Mouse (Mus musculus) hindbrain, embryonic 15.5 days (tissue): Measurements from ENCODE around the gene Zdhhc11. TPM values are rescaled to one million over a fixed set of nuclear protein-coding genes. Genes with fewer than 3 reads are reported as not detected.

Source experiments
- ATAC-seq: fragments of 200-750 bp; cut with Nextera tagmentation; 2 replicates; pipeline ENCODE4 v1.8.0; 2017; ENCODE audit warnings: low read depth, moderate number of reproducible peaks, moderate TSS enrichment; ENCODE audit not compliant: low FRiP score
- H3K27ac ChIP-seq: fragments of 300-500 bp; sonication (generic); replicated peaks from 2 replicates; pipeline ENCODE4 v1.5.1; 2015; ENCODE audit warnings: mild to moderate bottlenecking, inconsistent platforms
- H3K27me3 ChIP-seq: fragments of 300-500 bp; sonication (generic); 2 replicates; pipeline ENCODE4 v1.6.1; 2015; ENCODE audit warnings: control low read depth, inconsistent platforms
- H3K36me3 ChIP-seq: fragments of 300-500 bp; sonication (generic); 2 replicates; pipeline ENCODE4 v1.6.1; 2015; ENCODE audit warnings: control low read depth, inconsistent platforms
- H3K4me1 ChIP-seq: fragments of 300-500 bp; sonication (generic); replicated peaks from 2 replicates; pipeline ENCODE4 v1.6.1; 2015; ENCODE audit warnings: control low read depth, inconsistent platforms
- H3K4me2 ChIP-seq: fragments of 300-500 bp; sonication (generic); 2 replicates; pipeline ENCODE4 v1.6.1; 2015; ENCODE audit warnings: moderate library complexity, mild to moderate bottlenecking, inconsistent platforms
- H3K4me3 ChIP-seq: fragments of 300-500 bp; sonication (generic); 2 replicates; pipeline ENCODE4 v1.5.1; 2015; ENCODE audit warnings: mild to moderate bottlenecking, inconsistent platforms
- H3K9ac ChIP-seq: fragments of 300-500 bp; sonication (generic); 2 replicates; pipeline ENCODE4 v1.6.1; 2015; ENCODE audit warnings: inconsistent platforms
- H3K9me3 ChIP-seq: fragments of 300-500 bp; sonication (generic); 2 replicates; pipeline ENCODE4 v1.6.1; 2016; ENCODE audit warnings: control low read depth, inconsistent platforms
- WGBS: fragments of 180-500 bp; shearing (Covaris S2); methylation state at CpG from one replicate; pipeline ENCODE4 v1.1.7; 2015; 5-methylcytosine and 5-hydroxymethylcytosine counted together
- microRNA-seq: library from miRNA; unstranded; fragments of <30 nt; microRNA quantifications from one replicate; pipeline ENCODE4, GENCODE M21; 2016
- polyA plus RNA-seq: library from polyadenylated mRNA; unstranded; fragments of >200 nt; fragmentation: Nextera tagmentation; extraction: Ambion mirVana; gene quantifications from 2 replicates; pipeline ENCODE4 v1.2.1, GENCODE M21; 2015

The Zdhhc11 gene
- polyA plus RNA-seq, 1 experiment from 2014 or later = not detected

- Histone ChIP-seq H3K9me3 (no peaks in the 10 kb centered on the region), H3K4me1 (peaks cover 2% of the 10 kb centered on the region; the same call in 1 of the 2 replicates), H3K27me3 (no peaks in the 10 kb centered on the region), H3K27ac (no peak overlapping the region), H3K36me3 (peaks cover 19% of the 10 kb centered on the region), H3K9ac (no peak overlapping the region), H3K4me3 (no peak overlapping the region), H3K4me2 (no peak overlapping the region)
- WGBS = 85% methylated on average over 8 of the region's 8 CpGs
- ATAC-seq = no peak
Observed at GRCm38 (mm10) chr13:74031133-74031532, 67.5 kb downstream of the Zdhhc11 start.

- 81% methylated on average over 2 of the region's 2 CpGs for WGBS
- Histone ChIP-seq H3K9me3 (no peaks in the 10 kb centered on the region), H3K27me3 (no peaks in the 10 kb centered on the region), H3K36me3 (peaks cover 19% of the 10 kb centered on the region), H3K4me3 (no peak overlapping the region), H3K9ac (no peak overlapping the region), H3K4me2 (no peak overlapping the region), H3K27ac (no peak overlapping the region), H3K4me1 (no peaks in the 10 kb centered on the region)
- no peak for ATAC-seq
Observed at GRCm38 (mm10) chr13:74034756-74035155, 71.1 kb downstream of the Zdhhc11 start.

GRCm38 (mm10) chr13:74035776-74036175, 72.1 kb downstream of the Zdhhc11 start:
- no peak for ATAC-seq
- Histone ChIP-seq H3K4me3 (no peak overlapping the region), H3K36me3 (peaks cover 19% of the 10 kb centered on the region), H3K9me3 (no peaks in the 10 kb centered on the region), H3K27me3 (no peaks in the 10 kb centered on the region), H3K4me2 (no peak overlapping the region), H3K4me1 (no peaks in the 10 kb centered on the region), H3K27ac (no peak overlapping the region), H3K9ac (no peak overlapping the region)
- 96% methylated on average over 2 of the region's 2 CpGs for WGBS

- no peak overlapping the region for H3K27ac ChIP-seq
- ATAC-seq = no peak
- H3K36me3 ChIP-seq = no peaks in the 10 kb centered on the region; the same call in 1 of the 2 replicates
- no peaks in the 10 kb centered on the region for H3K4me1 ChIP-seq
- no peaks in the 10 kb centered on the region for H3K9me3 ChIP-seq
- H3K4me2 ChIP-seq = no peak overlapping the region
- H3K9ac ChIP-seq = no peak overlapping the region
- 92% methylated on average over 3 of the region's 3 CpGs for WGBS
- no peak overlapping the region for H3K4me3 ChIP-seq
- H3K27me3 ChIP-seq = no peaks in the 10 kb centered on the region
Observed at GRCm38 (mm10) chr13:74039926-74040325, 76.3 kb downstream of the Zdhhc11 start.

Small RNA genes lying within 50 kb of the gene (microRNA-seq; reads per million reads assigned to microRNA genes)
- not detected for gene Gm25197

Other genes with a start within 250 kb of the Zdhhc11 start
- gene Slc12a7, start 230.8 kb upstream of the Zdhhc11 start, polyA plus RNA-seq = 10.1 and 10.6 TPM in 2 replicates
- gene Nkd2, start 116.2 kb upstream of the Zdhhc11 start, polyA plus RNA-seq = 14.9 and 17.1 TPM in 2 replicates
- gene Trip13, start 26.1 kb upstream of the Zdhhc11 start, polyA plus RNA-seq = 10.2 and 11.0 TPM in 2 replicates
- 82.9 and 88.1 TPM in 2 replicates for gene Brd9, start 26.0 kb upstream of the Zdhhc11 start, polyA plus RNA-seq
- gene Tppp, start 45.6 kb downstream of the Zdhhc11 start, polyA plus RNA-seq = 11.4 and 11.8 TPM in 2 replicates
- gene Cep72, start 98.4 kb downstream of the Zdhhc11 start, polyA plus RNA-seq = 6.5 and 7.8 TPM in 2 replicates
- gene Slc9a3, start 157.6 kb downstream of the Zdhhc11 start, polyA plus RNA-seq = 0.10 and 0.24 TPM in 2 replicates
- gene Exoc3, start 244.9 kb downstream of the Zdhhc11 start, polyA plus RNA-seq = 117 TPM in 2 replicates